Mouse (Mus musculus): ENCODE results near the gene Mtmr3.

DNA sequence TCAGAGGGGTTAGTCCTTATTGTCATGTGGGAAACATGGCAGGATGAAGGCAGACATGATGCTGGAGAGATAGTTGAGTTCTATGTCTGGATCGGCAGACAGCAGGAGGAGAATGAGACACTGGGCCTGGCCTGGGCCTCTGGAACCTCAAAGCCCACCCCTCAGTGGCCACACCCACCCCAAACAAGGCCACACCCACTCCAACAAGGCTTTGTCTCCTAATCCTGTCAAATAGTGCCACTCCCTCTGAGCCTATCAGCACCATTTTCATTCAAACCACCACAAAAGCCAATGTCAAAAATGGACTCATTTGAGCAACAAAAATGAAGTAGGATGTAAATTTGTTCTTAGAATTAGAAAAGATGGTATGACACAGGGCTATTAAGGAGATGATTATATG is 130.5 kb downstream of the Mtmr3 start:
- TF ChIP-seq CTCF (IDR thresholded peaks at IDR 0.05; ENCODE audit: low read depth, low read length): no peak
- no peak for TF ChIP-seq POLR2A (IDR thresholded peaks at IDR 0.05; ENCODE audit: extremely low read depth, insufficient read depth, low read length)

All from liver, adult 2 months (tissue).